Mouse (Mus musculus) thymus, adult 2 months (tissue): Measurements from ENCODE around the gene Lrrc28.

Source experiments
- CTCF ChIP-seq: fragments of 200-500 bp; IDR thresholded peaks from 2 replicates; pipeline ENCODE4 v1.5.1; 2012; ENCODE audit warnings: mild to moderate bottlenecking, control low read depth, low read length, moderate library complexity, borderline replicate concordance; ENCODE audit not compliant: control insufficient read depth, poor library complexity, insufficient read depth; ENCODE audit errors: extremely low read depth
- POLR2A ChIP-seq: fragments of 200-500 bp; IDR thresholded peaks from 2 replicates; pipeline ENCODE4 v1.6.1; 2012; ENCODE audit warnings: mild to moderate bottlenecking, low read length, control low read depth, moderate library complexity; ENCODE audit not compliant: control insufficient read depth, poor library complexity, insufficient read depth; ENCODE audit errors: extremely low read depth

DNA sequence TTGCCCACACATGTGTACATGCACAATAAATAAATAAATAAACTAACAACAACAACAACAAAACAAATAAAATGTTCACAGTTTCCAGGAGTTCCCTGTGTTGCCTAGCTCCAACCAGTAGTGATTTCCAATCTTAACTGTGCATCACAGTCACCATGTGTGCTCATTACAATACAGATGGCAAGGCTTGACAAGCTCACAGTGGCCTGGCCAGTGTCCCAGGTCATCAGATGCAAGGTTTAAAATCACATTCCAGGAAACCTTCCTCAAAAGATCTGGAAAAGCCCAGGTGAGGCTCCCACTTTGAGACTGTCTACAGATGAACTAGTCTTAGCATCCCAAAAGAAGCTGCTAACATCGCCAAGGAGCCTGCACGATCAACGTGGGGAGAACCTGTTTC is 176.9 kb downstream of the Lrrc28 start:
- TF ChIP-seq CTCF (no peak), POLR2A (no peak)
